Mouse (Mus musculus) hindbrain, embryonic 12.5 days (tissue): Measurements from ENCODE around the gene Yipf6. TPM values are rescaled to one million over a fixed set of nuclear protein-coding genes. Genes with fewer than 3 reads are reported as not detected.
"Not testable (repeated sequence)": the region's sequence is repeated elsewhere in the genome, so short reads cannot be mapped to it uniquely, and the experiment has no call there.

Experiments
- ATAC-seq: fragments of 200-750 bp; cut with Nextera tagmentation; 2 replicates; pipeline ENCODE4 v1.8.0; 2017; ENCODE audit warnings: moderate TSS enrichment; ENCODE audit not compliant: low FRiP score
- H3K27ac ChIP-seq: fragments of 300-500 bp; sonication (generic); 2 replicates; pipeline ENCODE4 v1.5.1; 2016; ENCODE audit warnings: mild to moderate bottlenecking
- H3K27me3 ChIP-seq: fragments of 300-500 bp; sonication (generic); 2 replicates; pipeline ENCODE4 v1.6.1; 2016; ENCODE audit warnings: mild to moderate bottlenecking
- H3K36me3 ChIP-seq: fragments of 300-500 bp; sonication (generic); 2 replicates; pipeline ENCODE4 v1.6.1; 2016; ENCODE audit warnings: mild to moderate bottlenecking
- H3K4me1 ChIP-seq: fragments of 300-500 bp; sonication (generic); 2 replicates; pipeline ENCODE4 v1.6.1; 2016
- H3K4me2 ChIP-seq: fragments of 300-500 bp; sonication (generic); replicated peaks from 2 replicates; pipeline ENCODE4 v1.6.1; 2016; ENCODE audit warnings: mild to moderate bottlenecking
- H3K4me3 ChIP-seq: fragments of 300-500 bp; sonication (generic); 2 replicates; pipeline ENCODE4 v1.5.1; 2016; ENCODE audit warnings: mild to moderate bottlenecking
- H3K9ac ChIP-seq: fragments of 300-500 bp; sonication (generic); 2 replicates; pipeline ENCODE4 v1.6.1; 2016; ENCODE audit warnings: mild to moderate bottlenecking, moderate library complexity
- H3K9me3 ChIP-seq: fragments of 300-500 bp; sonication (generic); replicated peaks from 2 replicates; pipeline ENCODE4 v1.6.1; 2016; ENCODE audit warnings: mild to moderate bottlenecking
- WGBS: fragments of 180-500 bp; shearing (Covaris S2); methylation state at CpG from one replicate; pipeline ENCODE4 v1.1.7; 2016; 5-methylcytosine and 5-hydroxymethylcytosine counted together
- polyA plus RNA-seq: library from polyadenylated mRNA; unstranded; fragments of >200 nt; fragmentation: Nextera tagmentation; extraction: Ambion mirVana; gene quantifications from 2 replicates; pipeline ENCODE4 v1.2.1, GENCODE M21; 2016

Gene Yipf6
- polyA plus RNA-seq, 1 experiment from 2014 or later, result 21.1 TPM

GRCm38 (mm10) chrX:98963742-98964141, 27.6 kb downstream of the Yipf6 start:
- Histone ChIP-seq H3K27ac (no peak overlapping the region), H3K36me3 (no peaks in the 10 kb centered on the region), H3K4me3 (no peak overlapping the region), H3K9me3 (no peaks in the 10 kb centered on the region), H3K4me1 (no peaks in the 10 kb centered on the region), H3K27me3 (no peaks in the 10 kb centered on the region), H3K9ac (no peak overlapping the region), H3K4me2 (no peak overlapping the region)
- ATAC-seq, result no peak

- ATAC-seq, result no peak
- Histone ChIP-seq H3K9me3 (no peaks in the 10 kb centered on the region), H3K27me3 (no peaks in the 10 kb centered on the region), H3K4me3 (no peak overlapping the region), H3K4me2 (no peak overlapping the region), H3K4me1 (no peaks in the 10 kb centered on the region), H3K36me3 (no peaks in the 10 kb centered on the region), H3K9ac (no peak overlapping the region), H3K27ac (no peak overlapping the region)
Measured at GRCm38 (mm10) chrX:98964513-98964912, 28.4 kb downstream of the Yipf6 start.

GRCm38 (mm10) chrX:98986611-98987010, 50.5 kb downstream of the Yipf6 start:
- WGBS, result 53% methylated on average over 5 of the region's 5 CpGs
- H3K27me3 ChIP-seq, H3K36me3 ChIP-seq: not testable (repeated sequence)

GRCm38 (mm10) chrX:98989574-98989973, 53.5 kb downstream of the Yipf6 start:
- ATAC-seq, result no peak
- WGBS, result 47% methylated on average over 6 of the region's 6 CpGs
- no peak overlapping the region for H3K4me2 ChIP-seq

More at GRCm38 (mm10) chrX:98986611-98987010, 50.5 kb downstream of the Yipf6 start:
- not testable (repeated sequence) for H3K9ac ChIP-seq, H3K4me2 ChIP-seq, H3K9me3 ChIP-seq, H3K4me3 ChIP-seq, H3K4me1 ChIP-seq, H3K27ac ChIP-seq, ATAC-seq

More at GRCm38 (mm10) chrX:98989574-98989973, 53.5 kb downstream of the Yipf6 start:
- Histone ChIP-seq H3K9me3 (no peaks in the 10 kb centered on the region), H3K27me3 (peaks cover 5% of the 10 kb centered on the region; the same call in 1 of the 2 replicates), H3K27ac (no peak overlapping the region), H3K36me3 (no peaks in the 10 kb centered on the region), H3K9ac (no peak overlapping the region), H3K4me3 (no peak overlapping the region), H3K4me1 (no peaks in the 10 kb centered on the region)

Other genes with a start within 250 kb of the Yipf6 start
- gene Ophn1, start 45.3 kb upstream of the Yipf6 start, polyA plus RNA-seq, result 31.1 and 38.1 TPM in 2 replicates
- 21.0 and 22.1 TPM in 2 replicates for gene Stard8, start 66.9 kb downstream of the Yipf6 start, polyA plus RNA-seq
- gene Efnb1, start 199.8 kb downstream of the Yipf6 start, polyA plus RNA-seq, result 72.2 and 78.8 TPM in 2 replicates